Mouse (Mus musculus) heart, postnatal 0 days (tissue): ENCODE results near the gene Wdfy2. TPM values are rescaled to one million over a fixed set of nuclear protein-coding genes. Genes with fewer than 3 reads are reported as not detected.

ENCODE experiments used
- ATAC-seq: fragments of 200-750 bp; cut with Nextera tagmentation; 2 replicates; pipeline ENCODE4 v1.8.0; 2017; ENCODE audit warnings: low read depth, moderate number of reproducible peaks, moderate library complexity; ENCODE audit not compliant: insufficient read depth
- DNase-seq: peaks from one replicate; pipeline ENCODE4 v3.0.0-alpha.2; 2016; ENCODE audit warnings: low spot score
- H3K27ac ChIP-seq: fragments of 300-500 bp; sonication (generic); 2 replicates; pipeline ENCODE4 v1.5.1; 2014; ENCODE audit warnings: low read depth, mild to moderate bottlenecking
- H3K27me3 ChIP-seq: fragments of 300-500 bp; sonication (generic); 2 replicates; pipeline ENCODE4 v1.6.1; 2014; ENCODE audit warnings: low read length, mixed read lengths; ENCODE audit not compliant: control insufficient read depth, insufficient read depth
- H3K36me3 ChIP-seq: fragments of 300-500 bp; sonication (generic); replicated peaks from 2 replicates; pipeline ENCODE4 v1.6.1; 2014; ENCODE audit warnings: low read length, mixed read lengths; ENCODE audit not compliant: control insufficient read depth, insufficient read depth
- H3K4me1 ChIP-seq: fragments of 300-500 bp; sonication (generic); 2 replicates; pipeline ENCODE4 v1.6.1; 2014; ENCODE audit warnings: antibody characterized with exemption; ENCODE audit not compliant: control insufficient read depth, insufficient read depth
- H3K4me2 ChIP-seq: fragments of 300-500 bp; sonication (generic); 2 replicates; pipeline ENCODE4 v1.6.1; 2014; ENCODE audit warnings: low read depth, mild to moderate bottlenecking, low read length, moderate library complexity
- H3K4me3 ChIP-seq: fragments of 300-500 bp; sonication (generic); 2 replicates; pipeline ENCODE4 v1.5.1; 2014; ENCODE audit warnings: low read depth, low read length
- H3K9ac ChIP-seq: fragments of 300-500 bp; sonication (generic); replicated peaks from 2 replicates; pipeline ENCODE4 v1.6.1; 2014; ENCODE audit warnings: low read depth, low read length, mixed read lengths
- H3K9me3 ChIP-seq: fragments of 300-500 bp; sonication (generic); replicated peaks from 2 replicates; pipeline ENCODE4 v1.6.1; 2016; ENCODE audit warnings: low read length; ENCODE audit not compliant: control insufficient read depth
- CTCF ChIP-seq: IDR thresholded peaks from 2 replicates; pipeline ENCODE4 v1.5.1; 2016; ENCODE audit warnings: antibody characterized with exemption, control low read depth, low read depth
- EP300 ChIP-seq: IDR thresholded peaks from 2 replicates; pipeline ENCODE4 v1.6.1; 2016; ENCODE audit warnings: antibody characterized with exemption, low read depth
- WGBS: fragments of 180-500 bp; shearing (Covaris S2); extraction: QIAGEN DNeasy Blood & Tissue Kit; methylation state at CpG from one replicate; pipeline ENCODE4 v1.1.7; 2014; 5-methylcytosine and 5-hydroxymethylcytosine counted together
- polyA plus RNA-seq: library from polyadenylated mRNA; unstranded; fragments of >200 nt; fragmentation: Nextera tagmentation; extraction: Ambion mirVana; gene quantifications from 2 replicates; pipeline ENCODE4 v1.2.1, GENCODE M21; 2015
- total RNA-seq: library from RNA; depleted of rRNA; stranded (reverse); fragments of >200 nt; gene quantifications from 2 replicates; pipeline ENCODE4 v1.2.3, GENCODE M21; 2014; ENCODE audit warnings: low replicate concordance

Wdfy2 gene
- total and polyA plus RNA-seq, 2 experiments from 2014 or later: 1.8 to 11.8 TPM

GRCm38 (mm10) chr14:62867069-62867468 is 29.6 kb downstream of the Wdfy2 start:
- Histone ChIP-seq H3K36me3 (no peaks in the 10 kb centered on the region), H3K9me3 (0 out of 2 replicates have a peak, but pooled peaks cover 7% of the 10 kb centered on the region), H3K27ac (no peak overlapping the region), H3K4me1 (peaks cover 17% of the 10 kb centered on the region), H3K4me2 (no peak overlapping the region), H3K9ac (no peak overlapping the region), H3K4me3 (no peak overlapping the region), H3K27me3 (no peaks in the 10 kb centered on the region)
- WGBS: 86% methylated on average over 5 of the region's 5 CpGs
- no peak for DNase-seq
- TF ChIP-seq CTCF (no peak), EP300 (no peak)
- ATAC-seq: no peak

DNA sequence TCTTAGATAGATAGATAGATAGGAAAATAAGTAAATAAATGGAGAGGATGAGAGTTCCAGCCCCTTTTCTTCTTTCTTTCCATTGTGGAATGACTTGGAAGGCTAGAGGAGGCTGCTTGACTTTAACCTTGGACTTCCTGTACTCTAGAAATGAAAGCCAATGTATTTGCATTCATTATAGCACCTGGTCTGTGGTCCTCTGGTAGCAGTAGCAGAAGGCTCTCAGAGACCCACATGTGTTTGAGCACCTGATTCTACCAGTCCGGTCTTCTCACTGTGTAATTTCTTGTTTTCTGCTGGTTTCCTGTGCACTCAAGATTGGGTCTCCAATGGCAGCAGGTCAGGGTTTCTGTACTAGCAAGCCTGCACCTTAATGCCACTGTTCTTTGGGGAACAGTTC is 30.1 kb downstream of the Wdfy2 start:
- Histone ChIP-seq H3K27me3 (no peaks in the 10 kb centered on the region), H3K27ac (no peak overlapping the region), H3K36me3 (no peaks in the 10 kb centered on the region), H3K4me3 (no peak overlapping the region), H3K4me2 (no peak overlapping the region), H3K4me1 (peaks cover 17% of the 10 kb centered on the region), H3K9ac (no peak overlapping the region), H3K9me3 (0 out of 2 replicates have a peak, but pooled peaks cover 7% of the 10 kb centered on the region)
- DNase-seq (no peak), ATAC-seq (no peak)
- 90% methylated on average over 1 of the region's 1 CpGs for WGBS
- no peak for TF ChIP-seq EP300
- no peak for TF ChIP-seq CTCF

DNA sequence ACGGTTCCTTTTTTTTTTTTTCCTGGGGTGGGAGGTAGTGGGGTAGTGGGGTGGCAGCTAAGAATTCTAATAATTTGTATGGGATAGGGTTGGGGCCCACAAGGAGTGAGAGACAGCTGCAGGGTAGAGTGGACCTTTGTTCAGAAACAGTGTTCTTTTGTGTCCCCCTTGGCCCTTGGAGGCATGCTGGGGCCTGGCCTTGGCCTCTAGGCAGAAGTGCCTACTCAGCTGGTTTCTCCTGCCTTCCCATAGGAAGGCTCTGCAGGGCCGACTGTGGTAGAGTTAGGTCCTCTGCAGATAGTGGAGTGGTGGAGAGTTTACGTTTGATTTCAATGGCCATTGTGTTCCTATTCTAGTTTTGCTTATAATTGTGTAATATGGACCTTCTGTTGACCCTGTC is 30.8 kb downstream of the Wdfy2 start:
- Histone ChIP-seq H3K4me2 (no peak overlapping the region), H3K27me3 (no peaks in the 10 kb centered on the region), H3K36me3 (no peaks in the 10 kb centered on the region), H3K9ac (no peak overlapping the region), H3K27ac (no peak overlapping the region), H3K4me3 (no peak overlapping the region), H3K9me3 (0 out of 2 replicates have a peak, but pooled peaks cover 7% of the 10 kb centered on the region), H3K4me1 (peaks cover 17% of the 10 kb centered on the region)
- no peak for TF ChIP-seq EP300
- TF ChIP-seq CTCF: no peak
- DNase-seq (no peak), ATAC-seq (no peak)
- WGBS: 45% methylated on average over 3 of the region's 3 CpGs

DNA sequence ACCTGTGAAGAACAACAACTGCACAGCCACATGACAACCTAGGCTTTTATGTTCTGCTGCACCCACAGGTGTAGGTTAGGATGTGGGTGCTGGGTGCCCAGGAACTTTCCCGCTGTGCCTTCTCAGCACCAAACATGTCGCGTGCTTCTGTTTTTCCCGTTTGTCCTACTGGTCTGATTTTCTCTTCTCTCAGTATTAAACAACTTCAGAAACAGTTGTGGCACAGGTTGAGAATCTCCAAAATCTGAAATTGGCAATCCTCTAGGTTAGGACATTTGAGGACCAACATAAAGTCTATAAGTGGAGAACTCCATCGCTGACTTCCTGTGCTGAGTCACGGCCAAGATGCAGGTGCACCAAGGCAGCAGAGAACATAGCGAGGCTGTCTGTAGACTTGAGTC is 32.8 kb downstream of the Wdfy2 start:
- no peak for TF ChIP-seq CTCF
- no peak for TF ChIP-seq EP300
- ATAC-seq (no peak), DNase-seq (no peak)
- H3K4me2 ChIP-seq: no peak overlapping the region
- H3K27me3 ChIP-seq: no peaks in the 10 kb centered on the region
- no peak overlapping the region; the same call in 1 of the 2 replicates for H3K27ac ChIP-seq
- H3K9ac ChIP-seq: no peak overlapping the region
- whole genome bisulfite sequencing: 98% methylated on average over 7 of the region's 7 CpGs
- 0 out of 2 replicates have a peak, but pooled peaks cover 7% of the 10 kb centered on the region for H3K9me3 ChIP-seq
- peaks cover 9% of the 10 kb centered on the region; the same call in 1 of the 2 replicates for H3K4me1 ChIP-seq
- H3K36me3 ChIP-seq: no peaks in the 10 kb centered on the region
- no peak overlapping the region for H3K4me3 ChIP-seq

DNA sequence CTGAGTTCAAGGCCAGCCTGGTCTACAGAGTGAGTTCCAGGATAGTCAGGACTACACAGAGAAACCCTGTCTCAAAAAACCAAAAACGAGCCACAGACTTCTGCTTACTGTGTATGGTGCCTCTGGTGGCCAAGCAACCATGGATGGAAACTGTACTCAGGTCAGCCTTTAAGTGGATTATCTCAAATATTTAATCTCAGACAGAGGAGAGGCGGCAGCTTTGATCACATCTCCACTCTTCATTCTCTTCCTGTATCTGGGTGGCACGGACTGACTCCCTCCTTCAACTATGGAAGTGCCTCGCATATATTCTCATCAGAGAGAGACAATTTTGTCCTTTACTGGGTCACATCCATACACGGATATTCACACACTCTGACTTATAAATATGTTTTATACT is 34.0 kb downstream of the Wdfy2 start:
- no peaks in the 10 kb centered on the region for H3K36me3 ChIP-seq
- no peak overlapping the region for H3K4me3 ChIP-seq
- DNase-seq: no peak
- 63% methylated on average over 5 of the region's 5 CpGs for WGBS
- peak overlapping the region; percentile 74 for H3K27ac ChIP-seq
- ATAC-seq: no peak
- no peaks in the 10 kb centered on the region for H3K27me3 ChIP-seq
- 0 out of 2 replicates have a peak, but pooled peaks cover 7% of the 10 kb centered on the region for H3K9me3 ChIP-seq
- TF ChIP-seq CTCF (no peak), EP300 (no peak)
- H3K4me1 ChIP-seq: peaks cover 9% of the 10 kb centered on the region; the same call in 1 of the 2 replicates
- no peak overlapping the region for H3K4me2 ChIP-seq
- no peak overlapping the region for H3K9ac ChIP-seq

DNA sequence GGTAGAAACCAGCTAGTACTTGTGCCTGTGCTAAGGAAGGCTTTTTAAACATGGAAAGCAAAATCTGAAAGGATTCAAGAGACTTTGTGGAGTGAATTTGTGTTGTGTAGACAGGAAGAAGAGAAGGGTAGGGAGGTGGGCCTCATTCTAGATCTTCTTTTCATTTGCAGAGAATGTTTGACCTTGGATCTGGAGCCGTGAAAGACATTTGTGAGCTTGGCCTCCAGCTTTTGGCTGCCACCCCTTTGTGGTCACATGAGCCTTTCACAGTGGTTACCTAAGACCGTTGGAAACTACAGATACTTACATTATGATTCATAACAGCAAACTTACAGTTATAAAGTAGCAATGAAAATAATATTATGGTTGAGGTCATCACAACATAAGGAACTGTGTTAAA is 34.5 kb downstream of the Wdfy2 start:
- ATAC-seq: peak; percentile 70; the same call in 1 of the 2 replicates

More for the DNA sequence above, 34.5 kb downstream of the Wdfy2 start:
- Histone ChIP-seq H3K36me3 (no peaks in the 10 kb centered on the region), H3K4me2 (no peak overlapping the region), H3K4me3 (no peak overlapping the region), H3K27ac (peak overlapping the region; percentile 74), H3K9me3 (0 out of 2 replicates have a peak, but pooled peaks cover 7% of the 10 kb centered on the region), H3K4me1 (peaks cover 11% of the 10 kb centered on the region; the same call in 1 of the 2 replicates), H3K9ac (no peak overlapping the region), H3K27me3 (no peaks in the 10 kb centered on the region)
- 17% methylated on average over 2 of the region's 2 CpGs for WGBS
- TF ChIP-seq EP300 (no peak), CTCF (no peak)
- DNase-seq: no peak
